Mouse (Mus musculus) heart, postnatal 0 days (tissue): ENCODE results near the gene Mapre3.

Source experiments
- CTCF ChIP-seq: IDR thresholded peaks from 2 replicates; pipeline ENCODE4 v1.5.1; 2016; ENCODE audit warnings: antibody characterized with exemption, control low read depth, low read depth
- EP300 ChIP-seq: IDR thresholded peaks from 2 replicates; pipeline ENCODE4 v1.6.1; 2016; ENCODE audit warnings: antibody characterized with exemption, low read depth

DNA sequence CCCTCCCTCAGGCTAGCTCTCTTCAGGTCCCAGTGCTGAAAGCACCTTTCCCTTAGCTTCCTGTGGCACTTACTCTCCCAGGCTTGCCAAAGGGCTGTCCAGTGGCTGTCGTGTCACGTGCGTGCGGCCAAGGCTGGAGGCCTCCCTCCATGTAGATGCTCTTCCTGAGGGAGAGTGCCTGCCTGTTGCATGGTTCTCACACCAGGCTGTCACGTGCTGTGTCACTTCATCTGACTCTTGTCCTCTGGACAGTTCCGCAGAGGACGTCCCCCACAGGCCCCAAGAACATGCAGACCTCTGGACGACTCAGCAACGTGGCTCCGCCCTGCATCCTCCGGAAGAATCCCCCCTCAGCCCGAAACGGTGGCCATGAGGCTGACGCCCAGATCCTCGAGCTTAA lies 49.9 kb downstream of the Mapre3 start:
- no peak for TF ChIP-seq CTCF
- TF ChIP-seq EP300 = no peak
